16 mouse cellular contexts compared by ENCODE assay signal in genomic region chr4:40849518-40849917, GRCm38 (mm10). TPM values are rescaled to one million over a fixed set of nuclear protein-coding genes. Genes with fewer than 3 reads are reported as not detected.
DNase-seq lines count a peak whose midpoint lies in the region; ATAC-seq and TF ChIP-seq lines count a peak whose summit lies in the region.
"Had no signal": no experiment of that assay in that cellular context is flagged by ENCODE, and none has a peak within 500 bp of the region (broad histone marks: within the 10 kb centered on the region; RNA-seq: fewer than 3 reads in every experiment).

No protein-coding gene starts in this region.

- H3K36me3 ChIP-seq in heart, embryonic 12.5 days, result no peaks in the 10 kb centered on the region
- peaks cover 4 to 44% of the 10 kb centered on the region in 2 experiments for H3K36me3 ChIP-seq in CH12.LX (replicated peaks in 1 of 2; ENCODE audit: control insufficient read depth in 1 of 2, insufficient read depth in 1 of 2, low read length in 1 of 2)
- peaks cover 28% of the 10 kb centered on the region for H3K36me3 ChIP-seq in liver, embryonic 12.5 days
- H3K36me3 ChIP-seq: hindbrain, embryonic 12.5 days; neural tube, embryonic 15.5 days; stomach, embryonic 15.5 days had no signal

- peak overlapping the region; percentile 6; the same call in 1 of the 2 replicates for H3K4me3 ChIP-seq in heart, embryonic 12.5 days
- peak overlapping the region; percentile 11 to 99 (median 92) for H3K4me3 ChIP-seq in CH12.LX (replicated peaks in 1 of 3; ENCODE audit: low read depth in 2 of 3, low read length in 2 of 3, poor library complexity in 1 of 3)
- peak overlapping the region; percentile 79 for H3K4me3 ChIP-seq in liver, embryonic 12.5 days
- H3K4me3 ChIP-seq: embryonic facial prominence, embryonic 10.5 days; forebrain, embryonic 13.5 days; hindbrain, embryonic 12.5 days; neural tube, embryonic 15.5 days; stomach, embryonic 15.5 days had no signal

- TF ChIP-seq CTCF in CH12.LX (conservative IDR thresholded peaks at IDR 0.05 in 1 of 2, IDR thresholded peaks at IDR 0.05 in 1 of 2; ENCODE audit: low read depth in 2 of 2, low read length in 2 of 2), result no peak

- WGBS in heart, embryonic 12.5 days, result 47% methylated on average over 3 of the region's 3 CpGs
- WGBS in liver, embryonic 12.5 days (ENCODE audit: insufficient replicate concordance), result 23% methylated on average over 3 of the region's 3 CpGs

- TF ChIP-seq EP300 in CH12.LX (IDR thresholded peaks at IDR 0.05; ENCODE audit: low read length), result no peak

- dilution Hi-C loops in CH12.LX (cut with MboI; ENCODE audit: extremely low pct_ligation_motif_present, extremely low pct_unique_long_range_greater_than_20kb, low sequenced_read_pairs), result no loop called here

- no peak for TF ChIP-seq RAD21 in CH12.LX (IDR thresholded peaks at IDR 0.05; ENCODE audit: low read depth, low read length)

- no peaks in the 10 kb centered on the region for H3K27me3 ChIP-seq in heart, embryonic 12.5 days (replicated peaks)
- no peaks in the 10 kb centered on the region for H3K27me3 ChIP-seq in CH12.LX (replicated peaks)
- H3K27me3 ChIP-seq in liver, embryonic 12.5 days (replicated peaks), result no peaks in the 10 kb centered on the region
- H3K27me3 ChIP-seq: forebrain, embryonic 13.5 days; hindbrain, embryonic 12.5 days; neural tube, embryonic 15.5 days; stomach, embryonic 15.5 days had no signal

- H3K9ac ChIP-seq in heart, embryonic 12.5 days, result peak overlapping the region; percentile 13; the same call in 1 of the 2 replicates
- H3K9ac ChIP-seq in CH12.LX (ENCODE audit: insufficient read depth, low read depth), result no peak overlapping the region
- peak overlapping the region; percentile 93 for H3K9ac ChIP-seq in liver, embryonic 12.5 days
- H3K9ac ChIP-seq: forebrain, embryonic 13.5 days; hindbrain, embryonic 12.5 days; neural tube, embryonic 15.5 days; stomach, embryonic 15.5 days had no signal

- peak overlapping the region; percentile 58 for H3K27ac ChIP-seq in heart, embryonic 12.5 days (ENCODE audit: poor library complexity, severe bottlenecking)
- H3K27ac ChIP-seq in CH12.LX (ENCODE audit: insufficient read depth, low read depth), result no peak overlapping the region
- peak overlapping the region; percentile 98 for H3K27ac ChIP-seq in liver, embryonic 12.5 days
- H3K27ac ChIP-seq: embryonic facial prominence, embryonic 10.5 days; forebrain, embryonic 13.5 days; hindbrain, embryonic 12.5 days; neural tube, embryonic 15.5 days had no signal

- no peak for DNase-seq in heart, adult 18-20 months
- DNase-seq in CH12.LX (ENCODE audit: extremely low read depth), result no peak
- DNase-seq in c-Kit-positive CD71-positive TER-119-negative erythroid progenitor cells, embryonic 14.5 days (ENCODE audit: low read depth), result peak; percentile 77
- no peak for DNase-seq in right cerebral cortex, postnatal 14 days
- DNase-seq in embryo, embryonic 10.5 days (ENCODE audit: low spot score), result no peak
- DNase-seq in thymus, postnatal 25 days, result no peak
- DNase-seq: cerebellum, postnatal 10 days; kidney, adult 18-20 months; right cerebral cortex, adult 18-20 months had no signal

- H3K4me2 ChIP-seq in heart, embryonic 12.5 days, result peak overlapping the region; percentile 83
- peak overlapping the region; percentile 27; the same call in 1 of the 2 replicates for H3K4me2 ChIP-seq in CH12.LX (ENCODE audit: insufficient read depth, low read depth, poor library complexity, severe bottlenecking)
- H3K4me2 ChIP-seq in liver, embryonic 12.5 days, result peak overlapping the region; percentile 92
- H3K4me2 ChIP-seq: forebrain, embryonic 13.5 days; hindbrain, embryonic 12.5 days; neural tube, embryonic 15.5 days had no signal

- no peak for TF ChIP-seq POLR2A in CH12.LX (IDR thresholded peaks at IDR 0.05; ENCODE audit: low read depth, low read length)

- peaks cover 78% of the 10 kb centered on the region for H3K79me2 ChIP-seq in CH12.LX (replicated peaks; ENCODE audit: control insufficient read depth, extremely low read depth, insufficient read depth, poor library complexity, severe bottlenecking)

- no peak for ATAC-seq in heart, embryonic 12.5 days (ENCODE audit: insufficient number of reproducible peaks, low FRiP score)
- ATAC-seq in liver, embryonic 12.5 days, result peak; percentile 72
- ATAC-seq: forebrain, embryonic 13.5 days had no signal

- in situ Hi-C loops in CH12.LX (cut with MboI; ENCODE audit: low pct_ligation_motif_present, low pct_unique_long_range_greater_than_20kb, low sequenced_read_pairs), result no loop called here

- H3K9me3 ChIP-seq in heart, embryonic 12.5 days (replicated peaks), result no peaks in the 10 kb centered on the region
- H3K9me3 ChIP-seq in CH12.LX (replicated peaks; ENCODE audit: low read length), result no peaks in the 10 kb centered on the region
- no peaks in the 10 kb centered on the region for H3K9me3 ChIP-seq in liver, embryonic 12.5 days (replicated peaks)
- H3K9me3 ChIP-seq: embryonic facial prominence, embryonic 10.5 days; forebrain, embryonic 13.5 days; hindbrain, embryonic 12.5 days; neural tube, embryonic 15.5 days; stomach, embryonic 15.5 days had no signal

- H3K4me1 ChIP-seq in heart, embryonic 12.5 days (replicated peaks), result peaks cover 73% of the 10 kb centered on the region
- H3K4me1 ChIP-seq in CH12.LX (ENCODE audit: control insufficient read depth in 1 of 2, insufficient read depth in 2 of 2), result peaks cover 20 to 61% of the 10 kb centered on the region in 2 experiments
- H3K4me1 ChIP-seq in liver, embryonic 12.5 days, result peaks cover 84% of the 10 kb centered on the region

TF ChIP-seq in CH12.LX, 34 proteins besides CTCF, POLR2A, EP300 and RAD21:
- TF ChIP-seq SIN3A (IDR thresholded peaks at IDR 0.05; ENCODE audit: low read length) (no peak), MAX (IDR thresholded peaks at IDR 0.05; ENCODE audit: low read length) (no peak), MYC (IDR thresholded peaks at IDR 0.05; ENCODE audit: low read depth, low read length) (no peak), HCFC1 (IDR thresholded peaks at IDR 0.05; ENCODE audit: low read depth, low read length) (no peak), UBTF (IDR thresholded peaks at IDR 0.05; ENCODE audit: low read depth, low read length) (no peak), USF2 (conservative IDR thresholded peaks at IDR 0.05; ENCODE audit: low read depth, low read length) (no peak), ZC3H11A (IDR thresholded peaks at IDR 0.05; ENCODE audit: low read depth, low read length) (no peak), GABPA (IDR thresholded peaks at IDR 0.05; ENCODE audit: insufficient replicate concordance, low read depth, low read length) (no peak), ZNF384 (IDR thresholded peaks at IDR 0.05; ENCODE audit: low read depth, low read length) (no peak), USF1 (IDR thresholded peaks at IDR 0.05; ENCODE audit: low read depth, low read length) (no peak), TCF12 (IDR thresholded peaks at IDR 0.05; ENCODE audit: low read depth, low read length) (no peak), E2F4 (IDR thresholded peaks at IDR 0.05; ENCODE audit: insufficient replicate concordance, low read depth, low read length) (no peak), ZKSCAN1 (IDR thresholded peaks at IDR 0.05; ENCODE audit: borderline replicate concordance, low read depth, low read length) (no peak), MAFK (IDR thresholded peaks at IDR 0.05; ENCODE audit: insufficient replicate concordance, low read length) (no peak), MXI1 (IDR thresholded peaks at IDR 0.05; ENCODE audit: low read depth, low read length) (no peak), CHD2 (IDR thresholded peaks at IDR 0.05; ENCODE audit: low read length) (no peak), KAT2A (IDR thresholded peaks at IDR 0.05; ENCODE audit: insufficient replicate concordance, low read length) (no peak), NELFE (IDR thresholded peaks at IDR 0.05; ENCODE audit: low read depth, low read length) (no peak)

RNA-seq across cellular contexts. Expression of gene B4galt1, which starts 4.3 kb away (rescaled TPM):
- polyA plus RNA-seq in heart, embryonic 12.5 days (2016; fragmentation: Nextera tagmentation; extraction: Ambion mirVana), result 56.5 and 58.0 TPM in 2 replicates
- total RNA-seq in heart, adult 18-20 months (2021), result 10 to 100 TPM; 58.2 to 59.1 TPM
- total RNA-seq in CH12.LX (2012; rRNA removed) (39.5 and 46.6 TPM in 2 replicates), CH12.LX (2014; rRNA removed) (59.6 and 66.6 TPM in 2 replicates)
- 72.4 and 80.2 TPM in 2 replicates for polyA plus RNA-seq in CH12.LX (2012; ENCODE audit: insufficient read length, low read depth)
- 39.6 and 40.0 TPM in 2 replicates for polyA plus RNA-seq in liver, embryonic 12.5 days (2016; fragmentation: Nextera tagmentation; extraction: Ambion mirVana)

Comparison
In these comparisons a context has a peak if more than half of its experiments do, and no peak if none do; other contexts are left out.
1. H3K4me2 ChIP-seq: peak in every context shown above with its lines; median percentile 92 in liver, embryonic 12.5 days; 83 in heart, embryonic 12.5 days; 27 in CH12.LX.
2. H3K4me3 ChIP-seq: peak in every context shown above with its lines; median percentile 92 in CH12.LX; 79 in liver, embryonic 12.5 days; 6 in heart, embryonic 12.5 days.